Mouse (Mus musculus): Measurements from ENCODE around the gene Trak1. TPM values are rescaled to one million over a fixed set of nuclear protein-coding genes. Genes with fewer than 3 reads are reported as not detected.

Trak1 gene
- polyA plus RNA-seq, 1 experiment from 2014 or later = 9.3 TPM

Other genes starting within 250 kb of the Trak1 start
- gene Ulk4, start 20.3 kb upstream of the Trak1 start, polyA plus RNA-seq (2014; fragmentation: Nextera tagmentation; extraction: Ambion mirVana) = 147 and 159 TPM in 2 replicates
- gene Cck, start 198.2 kb downstream of the Trak1 start, polyA plus RNA-seq (2014; fragmentation: Nextera tagmentation; extraction: Ambion mirVana) = 0.58 and 0.85 TPM in 2 replicates

All from limb, embryonic 11.5 days (tissue).